Mouse (Mus musculus) naive thymus-derived CD4-positive, alpha-beta T cell, adult 2 months (primary cell): ENCODE measurements at regions not wholly inside any gene's neighbourhood (a gene's known extent, or its start where the extent isn't known, plus 50 kb on each side); places are given as distances from the start of the nearest gene placed in this dataset.

Experiments used
- DNase-seq: peaks from one replicate; pipeline ENCODE4 v3.0.0-alpha.2; 2011; ENCODE audit warnings: low read depth

DNA sequence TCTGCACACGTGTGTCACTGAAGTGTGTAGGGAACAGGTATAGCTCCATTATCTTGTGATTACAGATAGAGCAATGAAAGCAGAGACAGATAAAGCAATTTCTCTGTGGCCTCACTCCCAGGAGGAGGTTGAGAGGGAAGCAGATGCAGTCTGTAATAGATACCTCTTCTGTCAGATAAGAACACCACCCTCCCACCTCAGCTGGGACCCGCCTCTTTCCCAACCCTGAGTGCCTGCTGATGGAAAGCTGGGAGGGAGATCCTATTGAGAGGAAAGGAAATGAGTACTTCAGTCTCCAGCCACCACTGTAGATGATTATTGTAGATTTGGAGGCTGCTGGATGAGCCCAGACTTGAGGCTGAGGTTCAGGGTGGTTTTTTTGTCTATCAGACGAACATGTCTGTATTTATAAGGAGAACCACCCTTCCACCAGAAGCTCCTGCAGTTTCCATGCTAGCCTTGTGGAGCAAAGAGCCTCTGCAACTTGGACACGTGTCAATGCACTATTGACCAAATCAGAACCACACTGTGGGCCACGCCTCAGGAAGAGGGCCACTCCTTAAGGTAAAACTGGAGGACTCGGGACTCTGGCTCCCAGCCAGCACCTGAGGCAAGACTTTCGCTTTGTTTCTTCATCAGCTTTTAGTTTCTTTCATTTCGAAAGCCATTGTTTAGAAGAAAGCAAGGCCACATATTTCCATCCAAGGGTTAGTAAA, 55.3 kb upstream of the Plekha5 start:
- DNase-seq = no peak

DNA sequence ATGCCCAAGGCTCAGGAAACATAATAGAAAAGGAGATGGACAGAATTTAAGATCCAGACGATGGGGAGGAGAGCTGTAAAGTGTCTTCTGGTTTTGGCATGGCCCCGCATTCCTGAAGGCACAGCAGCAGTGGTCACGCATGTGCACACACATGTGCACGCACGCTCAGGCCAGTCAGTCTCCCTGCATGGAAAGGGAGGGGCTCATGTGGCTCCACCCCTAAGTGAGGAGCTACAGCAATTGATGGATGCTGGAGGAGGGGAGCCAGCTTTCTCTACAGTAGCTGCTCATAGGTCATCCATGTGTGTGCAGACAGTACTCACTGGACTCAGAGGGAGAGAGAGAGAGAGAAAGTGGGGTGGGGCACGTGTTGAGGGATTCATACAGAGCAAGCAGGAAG, 56.6 kb upstream of the Plekha5 start:
- DNase-seq = no peak

- DNase-seq = no peak
These were observed 57.1 kb upstream of the Plekha5 start for GRCm38 (mm10) chr6:140366791-140367190.

DNA sequence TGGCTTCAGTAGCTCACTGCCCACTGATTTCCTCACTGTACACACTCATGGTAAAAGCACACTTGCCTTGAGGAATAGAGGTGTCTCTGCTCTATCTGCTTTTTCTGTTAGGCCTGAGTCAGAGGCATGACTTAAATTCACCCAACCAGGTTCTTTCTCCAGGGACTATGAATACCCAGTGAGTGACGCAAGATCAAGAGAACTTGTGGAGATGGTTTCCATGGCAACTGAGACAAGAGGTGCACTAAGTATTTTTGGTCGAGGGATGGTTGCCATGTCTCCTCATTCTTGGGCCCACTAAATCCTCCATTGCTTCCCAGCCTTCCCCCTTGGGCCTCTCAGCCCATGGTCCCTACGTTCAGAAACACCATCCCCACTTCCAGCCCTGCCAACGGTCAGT, 62.9 kb upstream of the Plekha5 start:
- no peak for DNase-seq

- peak; percentile 12 for DNase-seq
These were observed 66.0 kb upstream of the Plekha5 start for GRCm38 (mm10) chr6:140357901-140358300.

GRCm38 (mm10) chr6:140357300-140357699, 66.6 kb upstream of the Plekha5 start:
- DNase-seq = peak; percentile 30

- DNase-seq = no peak
These were observed 69.8 kb upstream of the Plekha5 start for GRCm38 (mm10) chr6:140354082-140354481.

DNA sequence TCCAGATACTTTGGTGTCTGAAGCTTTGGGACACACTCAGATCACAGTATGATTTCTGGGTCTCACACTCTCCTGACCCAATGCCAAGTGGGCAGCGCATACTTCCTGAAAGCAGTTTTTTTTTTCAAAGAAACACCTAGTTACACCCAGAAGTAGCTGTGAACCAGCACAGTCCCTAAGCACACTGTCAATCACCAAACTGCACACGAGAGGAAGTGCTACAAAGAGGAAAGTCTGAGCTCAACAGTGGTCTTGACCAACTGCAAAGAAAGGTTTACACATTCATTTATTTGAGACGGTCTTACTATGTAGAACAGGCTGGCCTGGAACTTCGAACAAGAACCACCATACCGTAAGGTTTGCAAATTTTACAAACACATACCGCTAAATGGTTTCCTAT, 70.2 kb upstream of the Plekha5 start:
- DNase-seq = no peak

- DNase-seq = no peak
These were observed 72.3 kb upstream of the Plekha5 start for GRCm38 (mm10) chr6:140351365-140352095.

DNA sequence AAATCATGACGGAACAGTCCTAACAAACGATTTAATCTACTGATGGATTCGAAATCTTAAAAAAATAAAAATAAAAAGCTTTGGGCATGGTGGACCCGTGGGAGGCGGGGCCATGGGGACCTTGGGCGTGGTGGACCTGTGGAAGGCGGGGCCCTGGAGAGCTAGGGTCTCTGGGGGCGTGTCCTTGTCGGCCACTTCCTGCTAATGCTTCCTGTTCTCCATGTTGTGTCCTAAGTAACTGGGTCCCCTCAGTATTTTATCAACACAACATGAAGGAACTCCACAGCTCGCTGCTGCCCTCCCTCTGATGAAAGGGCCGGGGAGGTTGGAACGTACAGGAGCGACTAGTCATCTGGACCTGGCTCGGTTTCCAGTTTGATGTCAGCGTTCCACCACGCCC, 75.3 kb upstream of the Plekha5 start:
- no peak for DNase-seq

DNA sequence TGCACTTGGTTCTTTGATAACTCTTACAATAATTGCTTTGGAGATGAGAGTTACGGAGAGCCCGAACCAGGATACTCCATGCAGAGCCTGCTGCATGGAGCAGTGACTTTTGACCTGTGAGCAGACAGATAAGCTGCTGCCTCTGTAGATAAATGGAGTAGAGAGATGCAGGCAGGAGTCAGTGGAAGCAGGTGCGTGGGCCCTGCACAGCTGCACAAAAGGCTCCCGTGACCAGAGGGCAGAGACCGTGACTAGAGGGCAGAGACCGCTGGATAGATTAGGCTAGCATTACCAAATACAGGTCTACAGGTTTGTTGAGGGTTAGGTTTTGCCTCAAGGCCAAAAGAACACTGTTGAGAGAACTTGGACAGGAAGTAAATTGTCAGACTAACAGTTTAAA, 76.9 kb upstream of the Plekha5 start:
- DNase-seq = no peak

DNA sequence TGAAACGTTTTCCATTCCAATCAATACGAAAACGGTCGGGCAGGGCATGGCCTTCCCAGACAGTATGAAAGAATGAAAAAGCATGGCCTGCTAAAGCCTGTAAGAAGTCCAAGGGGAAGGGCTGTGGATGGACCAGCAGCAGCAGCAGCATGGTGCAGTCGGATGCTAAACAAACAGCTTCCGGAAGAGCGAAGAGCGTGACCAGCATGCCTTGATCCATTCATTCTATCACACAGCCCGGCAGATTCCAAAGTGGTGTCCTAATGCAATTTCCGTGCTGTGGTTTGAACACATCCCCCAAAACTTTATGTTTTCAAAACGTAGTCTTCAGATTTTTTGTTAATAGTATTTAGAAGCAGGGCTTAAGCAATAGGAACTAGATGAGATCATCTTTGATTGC, 80.2 kb upstream of the Plekha5 start:
- DNase-seq = no peak

DNA sequence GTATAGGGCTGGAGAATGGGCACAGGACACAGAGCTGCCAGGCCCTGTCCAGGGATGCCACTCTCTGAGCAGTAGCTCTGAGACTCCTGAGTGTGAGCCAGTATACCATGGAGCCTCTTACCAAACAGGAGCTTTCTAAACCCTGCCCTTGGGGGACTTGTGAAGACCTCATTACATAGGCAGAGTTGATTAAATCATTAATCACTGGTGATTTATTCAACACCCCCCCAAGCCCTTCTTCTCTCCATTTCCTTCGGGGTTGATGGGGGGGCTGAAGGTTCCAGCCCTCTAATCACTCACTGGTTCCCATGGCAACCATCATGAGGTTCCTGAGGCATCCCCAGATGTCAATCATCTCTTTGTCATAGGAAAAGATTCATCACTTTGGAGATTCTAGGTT, 81.0 kb upstream of the Plekha5 start:
- DNase-seq = no peak

- DNase-seq = no peak
These were observed 84.1 kb upstream of the Plekha5 start for GRCm38 (mm10) chr6:140339731-140340130.

GRCm38 (mm10) chr6:140337897-140338749, 85.7 kb upstream of the Plekha5 start:
- no peak for DNase-seq

DNA sequence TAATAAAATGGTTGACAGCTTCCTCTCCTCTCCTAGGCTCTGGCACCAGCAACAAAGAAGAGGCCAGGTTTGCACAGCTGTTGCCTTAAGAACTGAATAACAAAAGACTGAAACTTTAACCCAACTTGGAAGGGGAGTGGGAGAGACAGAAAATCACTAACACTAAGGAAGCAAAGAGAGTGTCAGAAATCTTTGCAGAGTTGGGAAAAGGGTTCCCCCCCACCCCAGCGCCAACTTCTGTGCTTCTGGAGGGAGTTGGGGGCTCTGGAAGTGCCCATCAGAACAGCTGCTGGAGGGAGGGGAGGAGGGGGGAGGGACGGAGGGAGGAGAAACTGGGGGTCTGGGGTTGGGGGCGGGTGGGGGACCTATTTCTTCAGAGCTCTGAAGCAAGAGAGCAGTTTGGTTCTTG, 86.8 kb upstream of the Plekha5 start:
- no peak for DNase-seq

GRCm38 (mm10) chr6:140336414-140336941, 87.4 kb upstream of the Plekha5 start:
- no peak for DNase-seq

GRCm38 (mm10) chr6:140333397-140333796, 90.5 kb upstream of the Plekha5 start:
- no peak for DNase-seq

- no peak for DNase-seq
These were observed 115.2 kb upstream of the Plekha5 start for GRCm38 (mm10) chr6:140308641-140309040.

GRCm38 (mm10) chr6:140306811-140307558, 116.9 kb upstream of the Plekha5 start:
- no peak for DNase-seq

GRCm38 (mm10) chr6:140304105-140304504, 119.7 kb upstream of the Plekha5 start:
- no peak for DNase-seq
